Mouse (Mus musculus) small intestine, adult 2 months (tissue): Measurements from ENCODE around the gene Exosc6. TPM values are rescaled to one million over a fixed set of nuclear protein-coding genes. Genes with fewer than 3 reads are reported as not detected.
A peak's percentile ranks its signal among the peaks of the same experiment; 100 is the strongest.
"Not testable (repeated sequence)": the region's sequence is repeated elsewhere in the genome, so short reads cannot be mapped to it uniquely, and the experiment has no call there.

Source experiments
- H3K27ac ChIP-seq: fragments of 200-500 bp; 2 replicates; pipeline ENCODE4 v1.5.1; 2012; ENCODE audit warnings: low read depth, low read length, control low read depth, inconsistent platforms; ENCODE audit not compliant: insufficient read depth
- H3K27me3 ChIP-seq: fragments of 200-500 bp; 2 replicates; pipeline ENCODE4 v1.6.1; 2012; ENCODE audit warnings: mild to moderate bottlenecking, moderate library complexity, low read length, inconsistent platforms; ENCODE audit not compliant: control insufficient read depth, insufficient read depth
- H3K36me3 ChIP-seq: fragments of 200-500 bp; 2 replicates; pipeline ENCODE4 v1.6.1; 2012; ENCODE audit warnings: mild to moderate bottlenecking, low read length, control low read depth, inconsistent platforms; ENCODE audit not compliant: control insufficient read depth, insufficient read depth
- H3K4me1 ChIP-seq: fragments of 200-500 bp; 2 replicates; pipeline ENCODE4 v1.6.1; 2012; ENCODE audit warnings: low read length, inconsistent platforms, mixed read lengths; ENCODE audit not compliant: control insufficient read depth, insufficient read depth, insufficient read length
- H3K4me3 ChIP-seq: fragments of 200-500 bp; 2 replicates; pipeline ENCODE4 v1.5.1; 2012; ENCODE audit warnings: low read depth, mild to moderate bottlenecking, control low read depth, inconsistent platforms, low read length, moderate library complexity
- CTCF ChIP-seq: fragments of 200-500 bp; IDR thresholded peaks from 2 replicates; pipeline ENCODE4 v1.5.1; 2012; ENCODE audit warnings: low read depth, mild to moderate bottlenecking, control low read depth, inconsistent platforms, low read length, moderate library complexity, mixed read lengths; ENCODE audit not compliant: insufficient replicate concordance, insufficient read length; ENCODE audit errors: extremely low read depth
- POLR2A ChIP-seq: fragments of 200-500 bp; IDR thresholded peaks from 2 replicates; pipeline ENCODE4 v1.6.1; 2012; ENCODE audit warnings: low read depth, mild to moderate bottlenecking, control low read depth, inconsistent platforms, low read length, moderate library complexity
- WGBS: fragments of 180-500 bp; shearing (Covaris S2); methylation state at CpG from one replicate; pipeline ENCODE4 v1.1.7; 2018; 5-methylcytosine and 5-hydroxymethylcytosine counted together
- polyA plus RNA-seq: library from polyadenylated mRNA; depleted of rRNA; stranded (reverse); fragments of >200 nt; gene quantifications from 2 replicates; pipeline ENCODE4 v1.2.3, GENCODE M21; 2012

Gene Exosc6
- polyA plus RNA-seq, 1 experiment: 25.8 TPM

DNA sequence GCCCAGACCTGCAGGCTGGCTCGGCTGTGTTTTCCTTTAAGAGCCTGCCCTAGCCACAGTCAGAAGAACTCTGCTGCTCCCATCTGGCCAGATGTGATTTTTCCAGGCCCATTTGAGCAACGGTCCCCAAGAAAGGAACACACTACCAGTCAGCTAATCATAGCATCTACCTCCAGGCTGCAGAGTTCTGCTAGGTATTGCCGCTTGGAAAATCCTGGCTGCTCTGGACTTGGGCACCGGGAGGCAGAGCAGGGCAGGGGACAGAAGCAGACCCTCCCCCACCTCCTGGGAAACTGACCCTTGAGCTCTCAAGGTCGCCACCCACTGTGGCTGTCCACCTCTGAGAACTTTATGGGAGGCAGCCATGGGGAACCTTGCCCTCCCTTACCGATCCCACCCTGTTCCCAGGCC lies 23.7 kb downstream of the Exosc6 start:
- no peak overlapping the region for H3K27ac ChIP-seq
- 22% methylated on average over 6 of the region's 6 CpGs for WGBS
- H3K27me3 ChIP-seq: no peaks in the 10 kb centered on the region
- H3K4me3 ChIP-seq: no peak overlapping the region
- no peaks in the 10 kb centered on the region for H3K4me1 ChIP-seq
- TF ChIP-seq POLR2A (no peak), CTCF (no peak)
- no peaks in the 10 kb centered on the region for H3K36me3 ChIP-seq

GRCm38 (mm10) chr8:111081580-111082258 lies 25.6 kb downstream of the Exosc6 start:
- no peak overlapping the region for H3K27ac ChIP-seq
- H3K27me3 ChIP-seq: no peaks in the 10 kb centered on the region
- TF ChIP-seq CTCF (no peak), POLR2A (no peak)
- H3K4me3 ChIP-seq: no peak overlapping the region
- no peaks in the 10 kb centered on the region for H3K4me1 ChIP-seq
- 67% methylated on average over 12 of the region's 12 CpGs for WGBS
- no peaks in the 10 kb centered on the region for H3K36me3 ChIP-seq

GRCm38 (mm10) chr8:111083936-111084335 lies 27.8 kb downstream of the Exosc6 start:
- H3K27ac ChIP-seq, H3K36me3 ChIP-seq, H3K27me3 ChIP-seq, H3K4me3 ChIP-seq, H3K4me1 ChIP-seq: not testable (repeated sequence)
- WGBS: 91% methylated on average over 5 of the region's 5 CpGs

- 3% methylated on average over 2 of the region's 2 CpGs for WGBS
- TF ChIP-seq POLR2A (no peak), CTCF (peak; percentile 85; the same call in 1 of the 2 replicates)
Observed at GRCm38 (mm10) chr8:111090126-111090525, 34.0 kb downstream of the Exosc6 start.

DNA sequence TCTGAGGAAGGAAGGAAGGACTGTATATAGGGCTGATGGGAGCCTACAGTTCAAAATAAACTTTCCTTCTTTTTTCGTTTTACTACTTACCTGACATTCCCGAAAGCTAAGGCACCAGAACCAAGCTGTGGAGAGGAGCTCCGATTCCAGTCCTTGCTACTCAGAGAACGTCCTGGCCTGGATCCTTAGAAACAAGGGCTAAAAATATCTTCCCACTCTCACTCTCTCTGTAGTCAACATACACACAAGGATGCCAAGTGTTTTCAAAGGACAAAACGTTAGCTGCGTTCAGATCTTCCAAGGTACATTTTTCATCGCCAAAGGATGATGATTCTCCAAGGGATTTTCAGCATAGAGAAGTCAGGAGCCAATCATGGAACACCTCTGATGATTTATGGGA lies 35.6 kb downstream of the Exosc6 start:
- H3K27me3 ChIP-seq: no peaks in the 10 kb centered on the region
- WGBS: 77% methylated on average over 7 of the region's 7 CpGs
- no peak overlapping the region for H3K4me3 ChIP-seq
- H3K36me3 ChIP-seq: no peaks in the 10 kb centered on the region
- H3K27ac ChIP-seq: no peak overlapping the region
- H3K4me1 ChIP-seq: peaks cover 8% of the 10 kb centered on the region; the same call in 1 of the 2 replicates
- TF ChIP-seq POLR2A (no peak), CTCF (no peak)

More at GRCm38 (mm10) chr8:111090126-111090525, 34.0 kb downstream of the Exosc6 start:
- 0 out of 2 replicates have a peak, but pooled peaks cover 3% of the 10 kb centered on the region for H3K4me1 ChIP-seq
- H3K27ac ChIP-seq: no peak overlapping the region
- no peak overlapping the region for H3K4me3 ChIP-seq
- no peaks in the 10 kb centered on the region for H3K36me3 ChIP-seq
- H3K27me3 ChIP-seq: no peaks in the 10 kb centered on the region

- H3K36me3 ChIP-seq, H3K27me3 ChIP-seq, H3K4me1 ChIP-seq, H3K27ac ChIP-seq, H3K4me3 ChIP-seq: not testable (repeated sequence)
- WGBS: 88% methylated on average over 6 of the region's 6 CpGs
Observed at GRCm38 (mm10) chr8:111092326-111092725, 36.2 kb downstream of the Exosc6 start, which contains the start of gene Clec18a. TSS of gene Clec18a (minus strand) at chr8:111092426.

GRCm38 (mm10) chr8:111093865-111094718 lies 38.0 kb downstream of the Exosc6 start, which contains the start of gene Pdpr:
TSS of gene Pdpr (plus strand) at chr8:111094630.
- Histone ChIP-seq H3K27ac (peak within 1 kb of the TSS; percentile 35; the same call in 1 of the 2 replicates), H3K4me1 (peaks cover 8% of the 10 kb centered on the region; the same call in 1 of the 2 replicates)
- WGBS: 6% methylated on average over 58 of the region's 72 CpGs

DNA sequence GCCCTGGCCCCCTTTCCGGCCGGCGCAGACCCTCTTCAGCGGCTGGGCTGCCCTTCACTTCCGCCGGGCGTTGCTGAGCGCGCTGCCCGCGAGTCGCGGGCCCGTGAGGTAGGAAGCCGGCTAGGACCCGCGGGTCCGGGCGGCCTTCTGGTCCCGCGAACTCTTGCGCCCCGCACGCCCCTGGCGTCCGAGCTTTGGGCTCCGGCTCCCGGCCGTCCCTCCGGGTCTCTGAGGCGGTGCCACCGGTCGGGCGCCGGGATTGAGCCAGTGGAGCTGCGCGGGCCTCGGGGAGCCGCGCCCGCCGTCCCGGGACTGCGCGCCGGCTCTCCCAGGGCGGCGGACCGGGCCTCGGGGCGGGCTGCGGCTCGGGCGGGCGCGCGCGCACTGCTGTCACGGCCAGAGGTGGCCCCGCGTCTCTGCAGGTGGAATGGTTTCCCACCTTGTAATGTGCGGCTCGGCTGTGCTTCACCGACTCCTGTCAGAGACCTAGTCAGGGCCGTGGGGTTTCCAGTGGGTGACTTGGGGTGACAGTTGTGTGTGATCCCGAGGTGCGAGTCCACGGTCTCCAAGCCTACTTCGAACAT lies 38.7 kb downstream of the Exosc6 start:
- not testable (repeated sequence) for H3K36me3 ChIP-seq, H3K27ac ChIP-seq, H3K4me1 ChIP-seq, H3K27me3 ChIP-seq
- WGBS: under 1% methylated on average over 69 of the region's 69 CpGs
- peak overlapping the region; percentile 98 for H3K4me3 ChIP-seq

More at GRCm38 (mm10) chr8:111093865-111094718, 38.0 kb downstream of the Exosc6 start, which contains the start of gene Pdpr:
- no peak for TF ChIP-seq CTCF
- TF ChIP-seq POLR2A: no peak
- Histone ChIP-seq H3K4me3 (peak within 1 kb of the TSS; percentile 98), H3K36me3 (no peaks in the 10 kb centered on the region), H3K27me3 (no peaks in the 10 kb centered on the region)
